ENCODE assay signal across 1 mouse cellular context in the genomic region with DNA sequence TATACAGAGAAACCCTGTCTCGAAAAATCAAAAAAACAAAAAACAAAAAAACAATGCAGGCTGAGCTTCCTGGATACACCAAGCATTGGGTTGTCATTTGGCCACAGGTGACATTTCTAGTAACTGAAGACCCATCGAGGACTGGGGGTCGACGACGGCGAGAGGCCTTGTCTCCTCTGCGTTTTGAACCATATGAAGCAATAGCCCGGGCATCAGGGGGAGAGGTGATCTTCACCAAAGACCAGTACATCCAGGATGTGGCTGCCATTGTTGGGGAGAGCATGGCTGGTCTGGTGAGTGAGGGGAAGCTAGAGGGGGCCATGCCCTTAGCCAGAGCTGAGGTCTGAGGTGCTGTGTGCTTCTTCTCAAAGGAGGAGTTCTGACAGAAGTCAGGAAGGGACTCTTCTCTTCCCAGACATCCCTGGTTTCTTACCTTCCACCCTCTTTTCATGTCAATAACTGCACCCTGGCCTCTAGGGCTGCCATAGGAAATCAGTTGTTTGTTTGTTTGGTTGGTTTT.
TF ChIP-seq lines count a peak whose summit lies in the region.

No protein-coding gene starts in this region.

TF ChIP-seq in MEL, 35 proteins besides CTCF, POLR2A, EP300 and RAD21 (continued from another document):
- TF ChIP-seq CHD1 (IDR thresholded peaks at IDR 0.05; ENCODE audit: low read depth, low read length), result peak; percentile 54
- 0 out of 2 replicates have a peak, but pooled peaks have one; percentile 10 for TF ChIP-seq MYC (IDR thresholded peaks at IDR 0.05; ENCODE audit: low read depth, low read length)
